Mouse (Mus musculus): ENCODE data around the gene Pja2. TPM values are rescaled to one million over a fixed set of nuclear protein-coding genes. Genes with fewer than 3 reads are reported as not detected.
"Not testable (repeated sequence)": the region's sequence is repeated elsewhere in the genome, so short reads cannot be mapped to it uniquely, and the experiment has no call there.

The Pja2 gene
- polyA plus RNA-seq, 1 experiment from 2014 or later, result 58.9 TPM

DNA sequence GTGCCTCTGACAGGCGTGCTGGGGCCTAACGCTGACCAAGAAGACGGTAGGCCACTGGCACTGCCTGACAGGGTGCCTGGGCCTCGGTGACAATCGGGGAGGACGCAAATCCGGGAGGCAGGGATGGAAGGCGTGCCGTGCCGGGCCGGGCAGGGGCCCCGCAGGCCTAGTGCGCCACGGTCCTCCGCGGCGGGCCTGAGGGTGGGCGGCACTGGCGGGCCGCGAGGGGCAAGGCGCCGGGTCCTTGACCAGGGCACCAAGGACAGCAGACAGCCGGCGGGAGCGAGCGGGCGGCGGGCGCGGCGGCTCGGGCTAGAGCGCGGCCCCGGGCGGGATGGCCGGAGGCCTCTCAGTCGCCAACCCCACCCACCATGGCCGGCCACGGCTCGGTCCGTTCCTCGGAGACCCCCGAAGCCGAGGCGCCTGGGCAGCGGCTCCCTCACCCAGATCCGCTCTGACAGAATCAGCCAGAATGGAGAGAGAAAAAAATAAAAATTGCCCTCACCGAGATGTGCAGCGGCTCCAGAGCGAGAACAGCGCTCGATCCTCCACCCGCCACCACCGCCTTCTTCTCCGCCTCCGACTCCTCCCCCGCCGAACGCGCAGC, 322 bp downstream of the Pja2 start:
- under 1% methylated on average over 53 of the region's 62 CpGs for WGBS
- Histone ChIP-seq H3K36me3 (0 out of 2 replicates have a peak, but pooled peaks cover 3% of the 10 kb centered on the region), H3K9me3 (replicated peaks) (no peaks in the 10 kb centered on the region), H3K27me3 (ENCODE audit: low read depth, poor library complexity, severe bottlenecking) (no peaks in the 10 kb centered on the region), H3K27ac (replicated peaks) (peak overlapping the region; percentile 96), H3K4me1 (peaks cover 13% of the 10 kb centered on the region), H3K4me3 (peak overlapping the region; percentile 96)
- no peak for DNase-seq (ENCODE audit: low spot score)

- WGBS, result 25% methylated on average over 8 of the region's 8 CpGs
- no peak for DNase-seq (ENCODE audit: low spot score)
- Histone ChIP-seq H3K9me3 (replicated peaks) (no peaks in the 10 kb centered on the region), H3K4me3 (peak overlapping the region; percentile 96), H3K27me3 (ENCODE audit: low read depth, poor library complexity, severe bottlenecking) (no peaks in the 10 kb centered on the region), H3K27ac (replicated peaks) (peak overlapping the region; percentile 96), H3K36me3 (peaks cover 6% of the 10 kb centered on the region), H3K4me1 (peaks cover 13% of the 10 kb centered on the region)
These were observed 831 bp downstream of the Pja2 start for GRCm38 (mm10) chr17:64330885-64331284.

DNA sequence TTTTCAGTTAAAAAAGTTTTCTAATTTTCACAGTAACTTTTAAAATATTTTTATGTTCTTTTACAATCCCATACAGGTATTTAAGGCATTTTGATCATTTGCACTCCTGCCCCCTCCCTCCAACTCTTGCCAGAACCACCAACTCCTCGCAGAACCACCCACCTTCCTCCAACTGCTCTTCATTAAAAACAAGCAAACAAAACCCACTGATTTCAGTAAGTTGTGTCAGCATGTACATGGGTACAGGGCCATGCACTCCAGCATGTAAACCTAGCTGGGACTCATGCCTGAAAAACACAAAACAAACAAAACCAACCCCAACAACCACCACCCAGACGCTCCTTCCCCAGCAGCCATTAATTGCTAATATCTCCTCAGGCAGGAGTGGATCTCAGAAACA, 7.2 kb downstream of the Pja2 start:
- peaks cover 19% of the 10 kb centered on the region for H3K36me3 ChIP-seq
- H3K4me3 ChIP-seq, result no peak overlapping the region
- no peak for DNase-seq (ENCODE audit: low spot score)
- no peak overlapping the region for H3K27ac ChIP-seq (replicated peaks)
- H3K9me3 ChIP-seq (replicated peaks), result no peaks in the 10 kb centered on the region
- no peaks in the 10 kb centered on the region for H3K4me1 ChIP-seq
- WGBS, result 87% methylated on average over 2 of the region's 2 CpGs
- no peaks in the 10 kb centered on the region for H3K27me3 ChIP-seq (ENCODE audit: low read depth, poor library complexity, severe bottlenecking)

DNA sequence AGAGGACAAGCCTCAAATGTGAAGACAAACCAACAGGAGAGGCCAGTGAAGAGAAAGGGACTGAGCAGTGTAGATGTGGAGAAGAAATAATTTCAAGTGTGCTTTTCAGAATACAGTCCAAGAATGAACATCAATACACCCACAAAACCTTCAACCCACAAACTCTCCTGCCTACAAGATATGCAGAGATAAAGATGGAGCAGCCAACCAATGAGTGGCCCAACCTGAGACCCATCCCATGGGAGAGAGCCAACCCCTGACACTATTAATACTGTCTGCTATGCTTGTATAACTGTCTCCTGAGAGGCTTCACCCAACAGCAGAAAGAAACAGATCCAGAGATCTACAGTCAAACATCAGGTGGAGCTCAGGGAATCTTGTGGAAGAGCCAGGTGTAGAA, 16.3 kb downstream of the Pja2 start:
- no peaks in the 10 kb centered on the region for H3K27me3 ChIP-seq (ENCODE audit: low read depth, poor library complexity, severe bottlenecking)
- no peak for DNase-seq (ENCODE audit: low spot score)
- H3K4me1 ChIP-seq, result no peaks in the 10 kb centered on the region
- no peak overlapping the region for H3K4me3 ChIP-seq
- H3K36me3 ChIP-seq, result peaks cover 22% of the 10 kb centered on the region
- no peaks in the 10 kb centered on the region for H3K9me3 ChIP-seq (replicated peaks)
- no peak overlapping the region for H3K27ac ChIP-seq (replicated peaks)

GRCm38 (mm10) chr17:64314523-64314922, 17.2 kb downstream of the Pja2 start:
- H3K27ac ChIP-seq (replicated peaks); DNase-seq (ENCODE audit: low spot score); H3K27me3 ChIP-seq (ENCODE audit: low read depth, poor library complexity, severe bottlenecking); H3K9me3 ChIP-seq (replicated peaks); H3K4me3 ChIP-seq; H3K4me1 ChIP-seq: not testable (repeated sequence)
- peaks cover 25% of the 10 kb centered on the region for H3K36me3 ChIP-seq
- WGBS, result 88% methylated on average over 1 of the region's 1 CpGs

GRCm38 (mm10) chr17:64297628-64298027, 34.1 kb downstream of the Pja2 start:
- H3K36me3 ChIP-seq, result peaks cover 33% of the 10 kb centered on the region
- H3K27ac ChIP-seq (replicated peaks), result no peak overlapping the region
- WGBS, result 94% methylated on average over 5 of the region's 5 CpGs
- H3K9me3 ChIP-seq (replicated peaks), result no peaks in the 10 kb centered on the region
- H3K4me3 ChIP-seq, result no peak overlapping the region
- no peak for DNase-seq (ENCODE audit: low spot score)
- H3K27me3 ChIP-seq (ENCODE audit: low read depth, poor library complexity, severe bottlenecking), result no peaks in the 10 kb centered on the region
- H3K4me1 ChIP-seq, result no peaks in the 10 kb centered on the region

GRCm38 (mm10) chr17:64292740-64293139, 39.0 kb downstream of the Pja2 start:
- DNase-seq (ENCODE audit: low spot score), result no peak
- Histone ChIP-seq H3K36me3 (peaks cover 50% of the 10 kb centered on the region), H3K27me3 (ENCODE audit: low read depth, poor library complexity, severe bottlenecking) (no peaks in the 10 kb centered on the region), H3K4me1 (no peaks in the 10 kb centered on the region), H3K9me3 (replicated peaks) (no peaks in the 10 kb centered on the region), H3K4me3 (no peak overlapping the region), H3K27ac (replicated peaks) (no peak overlapping the region)
- 94% methylated on average over 8 of the region's 8 CpGs for WGBS

- no peak for DNase-seq (ENCODE audit: low spot score)
- Histone ChIP-seq H3K27ac (replicated peaks) (no peak overlapping the region), H3K4me1 (no peaks in the 10 kb centered on the region), H3K36me3 (peaks cover 71% of the 10 kb centered on the region), H3K27me3 (ENCODE audit: low read depth, poor library complexity, severe bottlenecking) (no peaks in the 10 kb centered on the region), H3K9me3 (replicated peaks) (no peaks in the 10 kb centered on the region), H3K4me3 (no peak overlapping the region)
- WGBS, result 49% methylated on average over 4 of the region's 4 CpGs
These were observed 42.0 kb downstream of the Pja2 start for GRCm38 (mm10) chr17:64289684-64290083.

DNA sequence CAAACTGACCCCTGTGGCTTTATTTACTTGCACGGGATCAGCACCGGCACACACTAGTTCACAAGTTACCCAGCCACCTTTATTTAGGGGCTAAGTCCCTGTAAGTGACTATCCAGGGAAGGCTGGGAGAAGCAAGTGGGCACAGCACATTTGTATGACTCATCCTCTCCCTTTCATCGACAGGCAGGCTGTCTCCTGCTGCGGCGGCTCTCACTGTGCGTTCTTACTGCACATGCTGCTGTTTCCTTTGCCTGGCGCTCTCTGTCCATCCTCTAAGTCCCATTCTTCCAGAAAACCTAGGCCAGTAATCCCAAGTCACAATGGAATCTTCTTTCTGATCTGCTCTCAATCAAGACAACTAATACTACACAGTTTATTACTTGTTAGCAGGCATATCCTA, 43.7 kb downstream of the Pja2 start:
- Histone ChIP-seq H3K27ac (replicated peaks) (no peak overlapping the region), H3K9me3 (replicated peaks) (no peaks in the 10 kb centered on the region), H3K4me3 (no peak overlapping the region), H3K36me3 (peaks cover 74% of the 10 kb centered on the region), H3K4me1 (no peaks in the 10 kb centered on the region), H3K27me3 (ENCODE audit: low read depth, poor library complexity, severe bottlenecking) (no peaks in the 10 kb centered on the region)
- no peak for DNase-seq (ENCODE audit: low spot score)
- 85% methylated on average over 7 of the region's 7 CpGs for WGBS

GRCm38 (mm10) chr17:64286836-64287235, 44.9 kb downstream of the Pja2 start:
- no peaks in the 10 kb centered on the region for H3K4me1 ChIP-seq
- H3K36me3 ChIP-seq, result peaks cover 72% of the 10 kb centered on the region
- H3K27ac ChIP-seq (replicated peaks), result no peak overlapping the region
- no peaks in the 10 kb centered on the region for H3K9me3 ChIP-seq (replicated peaks)
- no peaks in the 10 kb centered on the region for H3K27me3 ChIP-seq (ENCODE audit: low read depth, poor library complexity, severe bottlenecking)
- no peak for DNase-seq (ENCODE audit: low spot score)
- WGBS, result 83% methylated on average over 3 of the region's 3 CpGs
- H3K4me3 ChIP-seq, result no peak overlapping the region

DNA sequence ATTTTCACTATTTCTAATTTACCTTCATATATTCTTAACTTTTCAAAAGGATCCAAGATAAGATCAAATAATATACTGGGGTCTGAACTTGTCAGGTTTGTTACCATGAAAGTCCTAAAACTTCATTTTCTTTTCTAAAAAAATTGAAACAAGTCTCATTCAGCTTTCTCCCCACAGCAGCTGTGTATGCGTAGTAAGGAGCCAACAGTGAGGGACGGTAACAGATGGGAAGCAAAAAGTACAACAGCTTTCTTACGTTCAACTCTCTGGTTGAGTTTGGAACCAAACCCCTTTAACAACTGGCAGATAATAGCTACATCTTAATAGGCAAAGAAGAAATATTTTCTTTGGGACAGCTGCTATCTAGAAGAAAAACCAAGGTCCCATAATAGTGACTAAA, 50.3 kb downstream of the Pja2 start:
- H3K27me3 ChIP-seq (ENCODE audit: low read depth, poor library complexity, severe bottlenecking); H3K27ac ChIP-seq (replicated peaks); DNase-seq (ENCODE audit: low spot score); H3K9me3 ChIP-seq (replicated peaks); H3K4me1 ChIP-seq; H3K4me3 ChIP-seq: not testable (repeated sequence)
- H3K36me3 ChIP-seq, result peaks cover 67% of the 10 kb centered on the region
- WGBS, result 94% methylated on average over 3 of the region's 3 CpGs

DNA sequence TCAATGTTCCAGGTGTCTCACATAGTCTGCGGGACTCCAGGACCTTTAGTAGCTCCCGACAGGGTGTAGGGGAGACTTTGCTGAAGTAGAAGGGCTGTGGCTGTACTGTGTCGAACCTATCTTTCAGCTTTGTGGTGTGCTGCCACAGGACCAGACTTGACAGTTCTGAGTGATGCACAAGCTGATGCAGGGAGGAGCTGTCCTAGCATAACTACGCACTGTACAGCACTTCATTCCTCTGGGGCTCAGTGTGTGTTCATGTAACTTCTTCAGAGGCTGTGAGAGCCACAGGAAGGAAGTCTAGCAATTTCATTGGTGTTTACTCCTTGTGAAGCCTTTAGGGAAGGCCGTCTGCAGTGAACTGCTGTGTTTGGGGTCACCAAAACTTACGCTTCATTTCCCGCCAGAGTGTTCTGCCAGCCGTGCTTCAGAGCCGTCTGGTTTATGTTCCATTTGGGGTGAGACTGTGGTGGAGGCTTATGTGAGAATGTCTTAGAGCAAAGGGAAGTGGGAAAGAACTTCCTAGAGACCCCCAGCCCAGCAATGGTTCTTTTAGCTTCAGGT, 54.0 kb downstream of the Pja2 start:
- DNase-seq (ENCODE audit: low spot score), result no peak
- H3K27me3 ChIP-seq (ENCODE audit: low read depth, poor library complexity, severe bottlenecking), result no peaks in the 10 kb centered on the region
- H3K4me3 ChIP-seq, result no peak overlapping the region
- no peak overlapping the region for H3K27ac ChIP-seq (replicated peaks)
- H3K36me3 ChIP-seq, result peaks cover 34% of the 10 kb centered on the region
- WGBS, result 87% methylated on average over 9 of the region's 9 CpGs
- no peaks in the 10 kb centered on the region for H3K9me3 ChIP-seq (replicated peaks)
- no peaks in the 10 kb centered on the region for H3K4me1 ChIP-seq

DNA sequence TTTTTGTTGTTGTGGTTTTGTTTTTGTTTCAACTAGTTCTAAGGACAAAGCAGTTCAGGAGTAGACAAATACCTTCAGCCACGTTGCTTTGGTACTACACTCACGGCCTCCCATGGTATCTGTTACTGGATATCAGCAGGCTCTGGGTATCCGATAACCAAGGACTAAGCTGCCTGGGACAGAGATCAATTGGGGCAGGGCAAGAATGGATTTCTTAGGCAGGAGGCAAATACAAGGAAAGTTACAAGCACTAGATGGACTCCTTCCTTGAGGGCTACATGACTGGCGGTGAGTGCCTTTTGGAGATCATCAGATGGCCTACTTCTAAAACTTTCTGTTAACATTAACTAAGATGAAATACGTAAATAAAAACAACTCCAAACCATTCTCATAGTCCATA, 55.0 kb downstream of the Pja2 start:
- DNase-seq (ENCODE audit: low spot score), result no peak
- Histone ChIP-seq H3K9me3 (replicated peaks) (no peaks in the 10 kb centered on the region), H3K36me3 (peaks cover 28% of the 10 kb centered on the region), H3K4me1 (no peaks in the 10 kb centered on the region), H3K27me3 (ENCODE audit: low read depth, poor library complexity, severe bottlenecking) (no peaks in the 10 kb centered on the region), H3K4me3 (no peak overlapping the region), H3K27ac (replicated peaks) (no peak overlapping the region)
- WGBS, result 88% methylated on average over 5 of the region's 5 CpGs
